Comparison of ENCODE assay signal across 1 mouse cellular context in genomic region chr7:126535766-126536165, GRCm38 (mm10).
TF ChIP-seq lines count a peak whose summit lies in the region.

No protein-coding gene starts in this region.

TF ChIP-seq in MEL, 35 proteins besides CTCF, POLR2A, EP300 and RAD21 (continued from another document):
- TF ChIP-seq TCF12 (IDR thresholded peaks at IDR 0.05; ENCODE audit: low read depth, low read length), result 0 out of 2 replicates have a peak, but pooled peaks have one; percentile 19
- TF ChIP-seq MAX (IDR thresholded peaks at IDR 0.05; ENCODE audit: low read length), result peak; percentile 34; the same call in 1 of the 2 replicates
- TF ChIP-seq MXI1 (IDR thresholded peaks at IDR 0.05; ENCODE audit: low read depth, low read length), result peak; percentile 30; the same call in 1 of the 2 replicates
- TF ChIP-seq SMC3 (IDR thresholded peaks at IDR 0.05; ENCODE audit: low read depth, low read length), result peak; percentile 12; the same call in 1 of the 2 replicates
- TF ChIP-seq SIN3A (IDR thresholded peaks at IDR 0.05; ENCODE audit: low read length), result peak; percentile 48
- TF ChIP-seq CHD1 (IDR thresholded peaks at IDR 0.05; ENCODE audit: low read depth, low read length), result 0 out of 2 replicates have a peak, but pooled peaks have one; percentile 1
- TF ChIP-seq USF2 (IDR thresholded peaks at IDR 0.05; ENCODE audit: borderline replicate concordance in 1 of 2, insufficient read depth in 1 of 2, low read depth in 1 of 2, low read length in 2 of 2), result no peak
- peak; percentile 32; the same call in 1 of the 2 replicates for TF ChIP-seq HCFC1 (IDR thresholded peaks at IDR 0.05; ENCODE audit: low read depth, low read length)
- peak; percentile 65 for TF ChIP-seq NELFE (IDR thresholded peaks at IDR 0.05; ENCODE audit: low read depth, low read length)
- TF ChIP-seq USF1 (IDR thresholded peaks at IDR 0.05; ENCODE audit: low read depth, low read length), result no peak
- TF ChIP-seq ETS1 (IDR thresholded peaks at IDR 0.05; ENCODE audit: low read depth, low read length), result 0 out of 2 replicates have a peak, but pooled peaks have one; percentile 16
TF ChIP-seq in MEL: peak in this region for 10.
